22 mouse cellular contexts compared by ENCODE assay signal in genomic region chr9:98703331-98703730, GRCm38 (mm10).
"Had no signal": no experiment of that assay in that cellular context is flagged by ENCODE, and none has a peak within 500 bp of the region (broad histone marks: within the 10 kb centered on the region; RNA-seq: fewer than 3 reads in every experiment).

No protein-coding gene starts in this region.

- H3K27me3 ChIP-seq: limb, embryonic 15.5 days; midbrain, embryonic 12.5 days; midbrain, embryonic 15.5 days; neural tube, embryonic 12.5 days; neural tube, embryonic 15.5 days; stomach, embryonic 15.5 days had no signal

- H3K9ac ChIP-seq: limb, embryonic 15.5 days; liver, embryonic 14.5 days; liver, postnatal 0 days; lung, embryonic 14.5 days; midbrain, embryonic 12.5 days; midbrain, embryonic 15.5 days; neural tube, embryonic 12.5 days; neural tube, embryonic 15.5 days; stomach, embryonic 15.5 days had no signal

- H3K27ac ChIP-seq: kidney, postnatal 0 days; layer of hippocampus, adult 2 months; liver, embryonic 14.5 days; macrophage; midbrain, embryonic 12.5 days; midbrain, embryonic 15.5 days; neural tube, embryonic 12.5 days; neural tube, embryonic 15.5 days; stomach, embryonic 15.5 days had no signal

- H3K4me3 ChIP-seq: layer of hippocampus, adult 2 months; limb, embryonic 15.5 days; midbrain, embryonic 12.5 days; midbrain, embryonic 15.5 days; neural tube, embryonic 12.5 days; neural tube, embryonic 15.5 days; stomach, embryonic 15.5 days had no signal

- H3K4me2 ChIP-seq: limb, embryonic 15.5 days; liver, embryonic 11.5 days; lung, embryonic 14.5 days; midbrain, embryonic 12.5 days; midbrain, embryonic 15.5 days; neural tube, embryonic 12.5 days; neural tube, embryonic 15.5 days; stomach, embryonic 15.5 days had no signal

- H3K9me3 ChIP-seq: limb, embryonic 15.5 days; midbrain, embryonic 12.5 days; midbrain, embryonic 15.5 days; neural tube, embryonic 12.5 days; neural tube, embryonic 15.5 days; stomach, embryonic 15.5 days had no signal

- ATAC-seq: liver, postnatal 0 days; midbrain, embryonic 15.5 days had no signal

- H3K4me1 ChIP-seq: midbrain, embryonic 12.5 days; midbrain, embryonic 15.5 days; neural tube, embryonic 12.5 days; neural tube, embryonic 15.5 days; stomach, embryonic 15.5 days had no signal

- DNase-seq: kidney, adult 18-20 months; kidney, postnatal 25 days; layer of hippocampus, adult 9-11 months; liver, postnatal 0 days; lung, embryonic 14.5 days; retina, postnatal 1 day; right cerebral cortex, postnatal 25 days; spleen, adult 18-20 months; thymus, adult 2 months; thymus, postnatal 14 days; thymus, postnatal 4 days had no signal

- H3K36me3 ChIP-seq: limb, embryonic 15.5 days; midbrain, embryonic 12.5 days; midbrain, embryonic 15.5 days; neural tube, embryonic 12.5 days; neural tube, embryonic 15.5 days; stomach, embryonic 15.5 days had no signal
